Mouse (Mus musculus) midbrain, postnatal 0 days (tissue): ENCODE measurements around the gene Pnkp. TPM values are rescaled to one million over a fixed set of nuclear protein-coding genes. Genes with fewer than 3 reads are reported as not detected.

Experiments used
- ATAC-seq: fragments of 200-750 bp; cut with Nextera tagmentation; 2 replicates; pipeline ENCODE4 v1.8.0; 2017; ENCODE audit warnings: moderate number of reproducible peaks, mild to moderate bottlenecking, moderate TSS enrichment, moderate library complexity; ENCODE audit not compliant: low FRiP score
- DNase-seq: peaks from one replicate; pipeline ENCODE4 v3.0.0-alpha.2; 2015; ENCODE audit warnings: low spot score
- H3K27ac ChIP-seq: fragments of 300-500 bp; sonication (generic); 2 replicates; pipeline ENCODE4 v1.5.1; 2014; ENCODE audit warnings: low read depth, mild to moderate bottlenecking, low read length, mixed read lengths
- H3K27me3 ChIP-seq: fragments of 300-500 bp; sonication (generic); 2 replicates; pipeline ENCODE4 v1.6.1; 2014; ENCODE audit warnings: low read length, control low read depth, mixed read lengths; ENCODE audit not compliant: insufficient read depth
- H3K36me3 ChIP-seq: fragments of 300-500 bp; sonication (generic); 2 replicates; pipeline ENCODE4 v1.6.1; 2014; ENCODE audit warnings: low read length, control low read depth, mixed read lengths; ENCODE audit not compliant: insufficient read depth
- H3K4me1 ChIP-seq: fragments of 300-500 bp; sonication (generic); 2 replicates; pipeline ENCODE4 v1.6.1; 2014; ENCODE audit warnings: mild to moderate bottlenecking, control low read depth, antibody characterized with exemption, low read length, mixed read lengths; ENCODE audit not compliant: insufficient read depth
- H3K4me2 ChIP-seq: fragments of 300-500 bp; sonication (generic); 2 replicates; pipeline ENCODE4 v1.6.1; 2014; ENCODE audit warnings: low read depth, mild to moderate bottlenecking, low read length, mixed read lengths; ENCODE audit not compliant: poor library complexity, severe bottlenecking
- H3K4me3 ChIP-seq: fragments of 300-500 bp; sonication (generic); 2 replicates; pipeline ENCODE4 v1.5.1; 2014; ENCODE audit warnings: low read depth, mild to moderate bottlenecking, low read length, moderate library complexity
- H3K9ac ChIP-seq: fragments of 300-500 bp; sonication (generic); replicated peaks from 2 replicates; pipeline ENCODE4 v1.6.1; 2014; ENCODE audit warnings: mild to moderate bottlenecking, low read length, moderate library complexity, mixed read lengths; ENCODE audit not compliant: poor library complexity, severe bottlenecking
- H3K9me3 ChIP-seq: fragments of 300-500 bp; sonication (generic); 2 replicates; pipeline ENCODE4 v1.6.1; 2016; ENCODE audit warnings: low read length, control low read depth
- CTCF ChIP-seq: IDR thresholded peaks from 2 replicates; pipeline ENCODE4 v1.5.1; 2016; ENCODE audit warnings: antibody characterized with exemption, mild to moderate bottlenecking
- WGBS: fragments of 180-500 bp; shearing (Covaris S2); extraction: QIAGEN DNeasy Blood & Tissue Kit; methylation state at CpG from one replicate; pipeline ENCODE4 v1.1.7; 2014; 5-methylcytosine and 5-hydroxymethylcytosine counted together
- polyA plus RNA-seq: library from polyadenylated mRNA; unstranded; fragments of >200 nt; fragmentation: Nextera tagmentation; extraction: Ambion mirVana; gene quantifications from 2 replicates; pipeline ENCODE4 v1.2.1, GENCODE M21; 2015
- total RNA-seq: library from RNA; depleted of rRNA; stranded (reverse); fragments of >200 nt; gene quantifications from 2 replicates; pipeline ENCODE4 v1.2.3, GENCODE M21; 2014

Gene Pnkp
- total and polyA plus RNA-seq, 2 experiments from 2014 or later: 31.2 to 32.4 TPM

DNA sequence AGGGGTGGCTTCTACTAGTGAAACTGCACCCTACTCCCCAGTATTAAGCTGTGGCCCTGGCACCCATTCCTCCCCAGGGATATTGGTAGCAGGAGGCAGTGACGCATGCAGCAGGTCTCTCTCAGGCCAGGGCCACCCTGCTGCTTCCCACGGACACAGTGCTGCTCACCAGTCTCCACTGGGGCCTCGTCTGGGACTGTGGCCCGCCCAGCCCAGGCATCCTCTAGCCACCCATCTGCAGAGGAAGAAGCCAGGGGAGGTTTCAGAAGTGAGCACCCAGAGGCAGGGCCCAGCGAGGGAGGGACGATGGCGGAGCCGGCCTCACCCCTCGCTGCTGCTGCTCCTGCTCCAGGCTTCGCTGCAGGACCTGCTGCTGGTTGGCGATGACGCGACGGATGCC, 6.3 kb downstream of the Pnkp start:
- 89% methylated on average over 14 of the region's 14 CpGs for WGBS

GRCm38 (mm10) chr7:44863982-44864494, 7.1 kb downstream of the Pnkp start:
- Histone ChIP-seq H3K9ac (no peak overlapping the region), H3K4me3 (no peak overlapping the region), H3K27ac (no peak overlapping the region), H3K4me2 (no peak overlapping the region), H3K4me1 (peaks cover 23% of the 10 kb centered on the region), H3K36me3 (peaks cover 38% of the 10 kb centered on the region), H3K9me3 (no peaks in the 10 kb centered on the region), H3K27me3 (no peaks in the 10 kb centered on the region)
- no peak for TF ChIP-seq CTCF
- ATAC-seq: no peak
- DNase-seq: no peak
- WGBS: 82% methylated on average over 11 of the region's 11 CpGs

More for the DNA sequence above, 6.3 kb downstream of the Pnkp start:
- TF ChIP-seq CTCF: no peak
- Histone ChIP-seq H3K9ac (no peak overlapping the region), H3K4me2 (no peak overlapping the region), H3K4me3 (no peak overlapping the region), H3K9me3 (no peaks in the 10 kb centered on the region), H3K36me3 (peaks cover 38% of the 10 kb centered on the region), H3K4me1 (peaks cover 25% of the 10 kb centered on the region), H3K27me3 (no peaks in the 10 kb centered on the region), H3K27ac (no peak overlapping the region)
- no peak for DNase-seq
- no peak for ATAC-seq

GRCm38 (mm10) chr7:44864595-44865542, 7.9 kb downstream of the Pnkp start:
- Histone ChIP-seq H3K27me3 (no peaks in the 10 kb centered on the region), H3K27ac (no peak overlapping the region), H3K9me3 (no peaks in the 10 kb centered on the region), H3K36me3 (peaks cover 38% of the 10 kb centered on the region), H3K4me1 (peaks cover 23% of the 10 kb centered on the region), H3K9ac (no peak overlapping the region), H3K4me3 (no peak overlapping the region), H3K4me2 (no peak overlapping the region)
- no peak for DNase-seq
- ATAC-seq: no peak
- WGBS: 79% methylated on average over 24 of the region's 24 CpGs
- TF ChIP-seq CTCF: no peak

DNA sequence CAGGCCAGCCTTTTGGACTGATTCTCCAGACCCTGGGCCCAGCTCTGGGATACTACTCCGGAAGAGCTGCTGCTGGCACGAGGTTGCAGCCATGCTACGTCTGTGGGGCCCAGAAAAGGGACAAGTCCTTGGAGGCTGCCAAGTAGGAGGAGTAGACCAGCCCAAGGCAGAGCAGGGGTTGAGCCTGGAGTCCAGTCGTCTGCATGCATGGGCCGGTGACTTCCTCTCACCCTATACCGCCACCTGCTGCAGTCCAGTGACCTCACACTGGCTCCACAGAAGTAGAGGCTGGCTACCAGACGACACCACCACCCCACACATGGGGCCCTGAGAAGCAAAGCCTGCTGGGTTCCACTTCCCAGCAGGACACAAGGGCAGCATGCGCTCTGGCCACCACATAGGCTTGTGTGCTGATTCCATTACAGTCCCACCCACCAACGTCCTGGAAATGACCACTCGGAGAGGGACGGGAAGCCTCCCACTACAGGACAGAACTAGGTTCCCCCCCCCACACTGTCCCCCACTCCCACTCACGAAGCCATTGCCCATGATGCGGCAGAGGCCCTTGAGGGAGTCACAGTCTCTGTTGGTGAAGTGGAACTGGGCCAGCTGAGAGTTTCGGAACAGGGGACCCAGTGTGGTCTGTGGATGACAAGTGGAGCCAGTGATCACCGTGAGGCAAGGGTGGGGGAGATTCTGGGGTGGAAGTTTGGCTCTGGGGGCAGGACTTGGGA, 9.5 kb downstream of the Pnkp start:
- Histone ChIP-seq H3K4me3 (no peak overlapping the region), H3K9ac (0 out of 2 replicates have a peak overlapping the region, but pooled peaks have one; percentile 19), H3K36me3 (peaks cover 38% of the 10 kb centered on the region), H3K9me3 (no peaks in the 10 kb centered on the region), H3K27me3 (no peaks in the 10 kb centered on the region), H3K27ac (peak overlapping the region; percentile 32), H3K4me2 (peak overlapping the region; percentile 92), H3K4me1 (peaks cover 24% of the 10 kb centered on the region)
- 43% methylated on average over 15 of the region's 15 CpGs for WGBS
- ATAC-seq (no peak), DNase-seq (peak; percentile 75)
- peak; percentile 27; the same call in 1 of the 2 replicates for TF ChIP-seq CTCF

GRCm38 (mm10) chr7:44867010-44867702, 10.2 kb downstream of the Pnkp start:
- no peak for TF ChIP-seq CTCF
- WGBS: 64% methylated on average over 19 of the region's 19 CpGs
- ATAC-seq: no peak
- Histone ChIP-seq H3K36me3 (peaks cover 34% of the 10 kb centered on the region), H3K4me3 (peak overlapping the region; percentile 98), H3K9me3 (no peaks in the 10 kb centered on the region), H3K4me2 (peak overlapping the region; percentile 92), H3K4me1 (peaks cover 24% of the 10 kb centered on the region), H3K27ac (0 out of 2 replicates have a peak overlapping the region, but pooled peaks have one; percentile 32), H3K9ac (peak overlapping the region; percentile 29; the same call in 1 of the 2 replicates), H3K27me3 (no peaks in the 10 kb centered on the region)
- no peak for DNase-seq
